Mouse (Mus musculus) lung, postnatal 0 days (tissue): ENCODE data around the gene Mrpl14. TPM values are rescaled to one million over a fixed set of nuclear protein-coding genes. Genes with fewer than 3 reads are reported as not detected.
A peak's percentile ranks its signal among the peaks of the same experiment; 100 is the strongest.

Source experiments
- ATAC-seq: fragments of 200-750 bp; cut with Nextera tagmentation; 2 replicates; pipeline ENCODE4 v1.8.0; 2017; ENCODE audit warnings: moderate library complexity
- DNase-seq: peaks from one replicate; pipeline ENCODE4 v3.0.0-alpha.2; 2016; ENCODE audit warnings: low spot score
- H3K27ac ChIP-seq: fragments of 300-500 bp; sonication (generic); 2 replicates; pipeline ENCODE4 v1.5.1; 2014; ENCODE audit warnings: antibody characterized with exemption, mild to moderate bottlenecking, low read length, mixed read lengths
- H3K27me3 ChIP-seq: fragments of 300-500 bp; sonication (generic); replicated peaks from 2 replicates; pipeline ENCODE4 v1.6.1; 2014; ENCODE audit warnings: low read length, mixed read lengths; ENCODE audit not compliant: insufficient read depth
- H3K36me3 ChIP-seq: fragments of 300-500 bp; sonication (generic); 2 replicates; pipeline ENCODE4 v1.6.1; 2014; ENCODE audit warnings: low read length, mixed read lengths; ENCODE audit not compliant: insufficient read depth
- H3K4me1 ChIP-seq: fragments of 300-500 bp; sonication (generic); 2 replicates; pipeline ENCODE4 v1.6.1; 2014; ENCODE audit warnings: antibody characterized with exemption, low read depth, low read length, mixed read lengths; ENCODE audit not compliant: insufficient read depth
- H3K4me2 ChIP-seq: fragments of 300-500 bp; sonication (generic); replicated peaks from 2 replicates; pipeline ENCODE4 v1.6.1; 2014; ENCODE audit warnings: low read depth, mild to moderate bottlenecking, low read length, moderate library complexity, mixed read lengths
- H3K4me3 ChIP-seq: fragments of 300-500 bp; sonication (generic); 2 replicates; pipeline ENCODE4 v1.5.1; 2014; ENCODE audit warnings: low read depth, low read length
- H3K9ac ChIP-seq: fragments of 300-500 bp; sonication (generic); replicated peaks from 2 replicates; pipeline ENCODE4 v1.6.1; 2014; ENCODE audit warnings: low read depth, mild to moderate bottlenecking
- H3K9me3 ChIP-seq: fragments of 300-500 bp; sonication (generic); 2 replicates; pipeline ENCODE4 v1.6.1; 2016; ENCODE audit warnings: low read length, mixed read lengths
- CTCF ChIP-seq: IDR thresholded peaks from 2 replicates; pipeline ENCODE4 v1.5.1; 2016; ENCODE audit warnings: antibody characterized with exemption, mild to moderate bottlenecking
- EP300 ChIP-seq: IDR thresholded peaks from 2 replicates; pipeline ENCODE4 v1.6.1; 2016; ENCODE audit warnings: antibody characterized with exemption, mild to moderate bottlenecking, control low read depth
- WGBS: fragments of 180-500 bp; shearing (Covaris S2); extraction: QIAGEN DNeasy Blood & Tissue Kit; methylation state at CpG from one replicate; pipeline ENCODE4 v1.1.7; 2014; 5-methylcytosine and 5-hydroxymethylcytosine counted together
- polyA plus RNA-seq: library from polyadenylated mRNA; unstranded; fragments of >200 nt; fragmentation: Nextera tagmentation; extraction: Ambion mirVana; gene quantifications from 2 replicates; pipeline ENCODE4 v1.2.1, GENCODE M21; 2015

The Mrpl14 gene
- 224 and 234 TPM in 2 replicates for polyA plus RNA-seq

GRCm38 (mm10) chr17:45686093-45686619, at the start of gene Mrpl14:
Gene Mrpl14, plus strand, starts transcription at chr17:45686322.
- TF ChIP-seq CTCF (peak; percentile 29), EP300 (no peak)
- H3K9me3 ChIP-seq: no peaks in the 10 kb centered on the region

GRCm38 (mm10) chr17:45638596-45639295, 47.4 kb upstream of the Mrpl14 start:
- Histone ChIP-seq H3K27me3 (no peaks in the 10 kb centered on the region), H3K4me2 (no peak overlapping the region), H3K9ac (no peak overlapping the region), H3K4me3 (no peak overlapping the region), H3K36me3 (no peaks in the 10 kb centered on the region), H3K27ac (no peak overlapping the region), H3K4me1 (no peaks in the 10 kb centered on the region), H3K9me3 (no peaks in the 10 kb centered on the region)
- WGBS: 74% methylated on average over 16 of the region's 16 CpGs
- TF ChIP-seq CTCF: no peak
- TF ChIP-seq EP300: no peak
- DNase-seq (no peak), ATAC-seq (no peak)

More at GRCm38 (mm10) chr17:45686093-45686619, at the start of gene Mrpl14:
- Histone ChIP-seq H3K4me2 (peak within 1 kb of the TSS; percentile 96), H3K4me1 (peaks cover 9% of the 10 kb centered on the region; the same call in 1 of the 2 replicates), H3K27ac (peak within 1 kb of the TSS; percentile 88), H3K36me3 (no peaks in the 10 kb centered on the region), H3K27me3 (no peaks in the 10 kb centered on the region), H3K9ac (peak within 1 kb of the TSS; percentile 86), H3K4me3 (peak within 1 kb of the TSS; percentile 92)
- WGBS: under 1% methylated on average over 27 of the region's 50 CpGs
- DNase-seq (peak; percentile 96), ATAC-seq (peak; percentile 81)

- H3K36me3 ChIP-seq: no peaks in the 10 kb centered on the region
- H3K9me3 ChIP-seq: no peaks in the 10 kb centered on the region
- no peak for TF ChIP-seq CTCF
- no peak for TF ChIP-seq EP300
- DNase-seq: no peak
- no peak overlapping the region for H3K27ac ChIP-seq
- no peak overlapping the region for H3K4me3 ChIP-seq
- no peak overlapping the region for H3K9ac ChIP-seq
- no peaks in the 10 kb centered on the region for H3K27me3 ChIP-seq
- no peak for ATAC-seq
- H3K4me2 ChIP-seq: no peak overlapping the region
- WGBS: 85% methylated on average over 8 of the region's 8 CpGs
- no peaks in the 10 kb centered on the region for H3K4me1 ChIP-seq
These were observed 44.1 kb upstream of the Mrpl14 start for GRCm38 (mm10) chr17:45641981-45642380.

- TF ChIP-seq EP300: no peak
- peak; percentile 93 for TF ChIP-seq CTCF
- Histone ChIP-seq H3K9ac (no peak overlapping the region), H3K4me3 (no peak overlapping the region), H3K27ac (no peak overlapping the region), H3K27me3 (no peaks in the 10 kb centered on the region), H3K4me1 (no peaks in the 10 kb centered on the region), H3K36me3 (no peaks in the 10 kb centered on the region), H3K4me2 (no peak overlapping the region), H3K9me3 (no peaks in the 10 kb centered on the region)
- WGBS: 22% methylated on average over 12 of the region's 12 CpGs
- peak; percentile 80 for DNase-seq
- peak; percentile 32 for ATAC-seq
These were observed 43.4 kb upstream of the Mrpl14 start for GRCm38 (mm10) chr17:45642701-45643100.

- no peaks in the 10 kb centered on the region for H3K27me3 ChIP-seq
- DNase-seq (no peak), ATAC-seq (no peak)
- no peak overlapping the region for H3K4me2 ChIP-seq
- no peaks in the 10 kb centered on the region for H3K4me1 ChIP-seq
- no peaks in the 10 kb centered on the region for H3K36me3 ChIP-seq
- no peaks in the 10 kb centered on the region for H3K9me3 ChIP-seq
- H3K27ac ChIP-seq: no peak overlapping the region
- WGBS: 72% methylated on average over 4 of the region's 4 CpGs
- H3K9ac ChIP-seq: no peak overlapping the region
- TF ChIP-seq EP300: no peak
- peak; percentile 36; the same call in 1 of the 2 replicates for TF ChIP-seq CTCF
- no peak overlapping the region for H3K4me3 ChIP-seq
These were observed 41.9 kb upstream of the Mrpl14 start for GRCm38 (mm10) chr17:45644185-45644584.

- Histone ChIP-seq H3K36me3 (no peaks in the 10 kb centered on the region), H3K9ac (no peak overlapping the region), H3K9me3 (no peaks in the 10 kb centered on the region), H3K4me2 (no peak overlapping the region), H3K4me3 (no peak overlapping the region), H3K4me1 (no peaks in the 10 kb centered on the region), H3K27ac (no peak overlapping the region), H3K27me3 (no peaks in the 10 kb centered on the region)
- ATAC-seq: no peak
- no peak for DNase-seq
- TF ChIP-seq EP300: no peak
- no peak for TF ChIP-seq CTCF
- 57% methylated on average over 7 of the region's 7 CpGs for WGBS
These were observed 32.9 kb upstream of the Mrpl14 start for GRCm38 (mm10) chr17:45653233-45653632.
